17 mouse cellular contexts compared by ENCODE assay signal in genomic region chr8:88683656-88684289, GRCm38 (mm10). TPM values are rescaled to one million over a fixed set of nuclear protein-coding genes. Genes with fewer than 3 reads are reported as not detected.
A peak's percentile ranks its signal among the peaks of the same experiment; 100 is the strongest.
DNase-seq lines count a peak whose midpoint lies in the region; TF ChIP-seq lines count a peak whose summit lies in the region.
"Had no signal": no experiment of that assay in that cellular context is flagged by ENCODE, and none has a peak within 500 bp of the region (broad histone marks: within the 10 kb centered on the region; RNA-seq: fewer than 3 reads in every experiment).

No protein-coding gene starts in this region.

- TF ChIP-seq CTCF in gastrocnemius, adult 2 months (IDR thresholded peaks at IDR 0.05) = no peak

- DNase-seq in gastrocnemius, adult 2 months = peak; percentile 34
- DNase-seq in gastrocnemius, adult 18-20 months (ENCODE audit: low spot score) = no peak
- DNase-seq in left cerebral cortex, postnatal 10 days (ENCODE audit: extremely low spot score in 1 of 2, low spot score in 2 of 2) = peak; percentile 11 to 62
- no peak for DNase-seq in left cerebral cortex, postnatal 36 days (ENCODE audit: low spot score in 2 of 2)
- peak; percentile 25 for DNase-seq in testis, postnatal 10 days (ENCODE audit: low spot score)
- DNase-seq in testis, postnatal 14 days (ENCODE audit: low spot score) = no peak
- DNase-seq in frontal cortex, postnatal 25 days (ENCODE audit: low spot score in 2 of 2) = no peak
- DNase-seq in MN1 (ENCODE audit: low spot score) = no peak
- DNase-seq: spleen, adult 18-20 months; thymus, postnatal 14 days had no signal

- no peak overlapping the region for H3K4me3 ChIP-seq in gastrocnemius, adult 2 months
- H3K4me3 ChIP-seq: embryonic facial prominence, embryonic 12.5 days; layer of hippocampus, adult 2 months; limb, embryonic 13.5 days; midbrain, embryonic 15.5 days had no signal

- intact Hi-C loops in gastrocnemius, adult 2 months (cut with DNase I) = no loop called here
- intact Hi-C loops in left cerebral cortex, postnatal 10 days (cut with DNase I) = no loop called here
- intact Hi-C loops in left cerebral cortex, postnatal 36 days (cut with DNase I) = no loop called here

- no peak overlapping the region for H3K27ac ChIP-seq in gastrocnemius, adult 2 months
- H3K27ac ChIP-seq: embryonic facial prominence, embryonic 12.5 days; hindbrain, embryonic 14.5 days; kidney, postnatal 0 days; layer of hippocampus, adult 2 months; limb, embryonic 13.5 days; liver, embryonic 14.5 days; midbrain, embryonic 15.5 days had no signal

RNA-seq across cellular contexts. Expression of gene Cyld, which starts 13.1 kb away (rescaled TPM):
- 10 to 100 TPM; 18.1 to 22.5 TPM for total RNA-seq in gastrocnemius, adult 2 months (2021)
- total RNA-seq in gastrocnemius, adult 18-20 months (2021) = 10 to 100 TPM; 20.9 to 22.8 TPM
- 10 to 100 TPM; 63.3 to 63.9 TPM for total RNA-seq in left cerebral cortex, postnatal 10 days (2021)
- total RNA-seq in left cerebral cortex, postnatal 36 days (2021) = 100 to 1,000 TPM in 1 of 2 experiments, 10 to 100 TPM in 1; 91.2 to 111 TPM

RNA-seq across cellular contexts. Expression of gene Nod2, which starts 36.7 kb away (rescaled TPM):
- under 1 TPM; 0.31 to 0.53 TPM for total RNA-seq in gastrocnemius, adult 2 months (2021)
- under 1 TPM; 0.27 to 0.66 TPM for total RNA-seq in gastrocnemius, adult 18-20 months (2021)
- total RNA-seq in left cerebral cortex, postnatal 10 days (2021) = under 1 TPM; 0.61 to 0.97 TPM
- total RNA-seq in left cerebral cortex, postnatal 36 days (2021) = under 1 TPM; 0.27 to 0.45 TPM

RNA-seq across cellular contexts. Expression of gene Snx20, which starts 47.8 kb away (rescaled TPM):
- under 1 TPM in 1 of 2 experiments, not detected in 1; 0.28 TPM for total RNA-seq in gastrocnemius, adult 2 months (2021)
- under 1 TPM; 0.18 to 0.38 TPM for total RNA-seq in gastrocnemius, adult 18-20 months (2021)
- total RNA-seq in left cerebral cortex, postnatal 10 days (2021) = 1 to 10 TPM; 1.4 to 1.6 TPM
- total RNA-seq in left cerebral cortex, postnatal 36 days (2021) = 1 to 10 TPM; 1.6 to 1.7 TPM

Comparison
In these comparisons a context has a peak if more than half of its experiments do, and no peak if none do; other contexts are left out.
1. DNase-seq: peak in gastrocnemius, adult 2 months (single experiment), left cerebral cortex, postnatal 10 days (2 of 2) and testis, postnatal 10 days (single experiment); none in gastrocnemius, adult 18-20 months (single experiment), left cerebral cortex, postnatal 36 days (0 of 2), testis, postnatal 14 days (single experiment), frontal cortex, postnatal 25 days (0 of 2) and MN1 (single experiment).